Mouse (Mus musculus): ENCODE measurements around the gene Tmcc3. TPM values are rescaled to one million over a fixed set of nuclear protein-coding genes. Genes with fewer than 3 reads are reported as not detected.

Tmcc3 gene
- polyA plus RNA-seq, 1 experiment from 2014 or later = 8.6 TPM

DNA sequence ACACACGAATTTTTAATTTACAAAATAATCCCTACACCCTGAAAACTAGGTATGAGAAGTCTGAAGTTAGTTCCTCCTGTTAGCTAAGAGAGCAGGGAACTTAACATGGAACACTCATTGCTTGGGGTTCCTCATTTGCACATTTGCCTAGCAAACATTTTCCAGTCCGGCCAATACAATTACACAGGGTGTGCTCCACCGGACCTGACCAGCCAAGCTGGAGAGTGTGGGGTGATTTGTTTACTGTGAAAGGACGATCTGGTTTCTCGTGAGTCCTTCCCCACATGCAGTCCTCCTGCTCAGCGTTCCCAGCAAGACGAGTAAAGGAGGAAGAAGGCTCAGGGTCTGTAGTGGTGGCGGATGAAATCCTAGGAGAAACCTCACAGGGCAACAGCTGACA lies 159.7 kb downstream of the Tmcc3 start:
- Histone ChIP-seq H3K36me3 (no peaks in the 10 kb centered on the region), H3K27ac (no peak overlapping the region), H3K9me3 (no peaks in the 10 kb centered on the region), H3K9ac (no peak overlapping the region), H3K4me2 (replicated peaks) (no peak overlapping the region), H3K4me1 (replicated peaks) (no peaks in the 10 kb centered on the region), H3K4me3 (replicated peaks) (no peak overlapping the region), H3K27me3 (replicated peaks) (no peaks in the 10 kb centered on the region)
- no peak for ATAC-seq
- 40% methylated on average over 8 of the region's 8 CpGs for WGBS

GRCm38 (mm10) chr10:94473501-94473900 lies 161.8 kb downstream of the Tmcc3 start:
- H3K4me3 ChIP-seq (replicated peaks) = no peak overlapping the region
- H3K4me2 ChIP-seq (replicated peaks) = no peak overlapping the region
- no peak for ATAC-seq
- H3K36me3 ChIP-seq = no peaks in the 10 kb centered on the region
- no peak overlapping the region for H3K9ac ChIP-seq
- H3K9me3 ChIP-seq = no peaks in the 10 kb centered on the region
- 54% methylated on average over 5 of the region's 5 CpGs for WGBS
- H3K27me3 ChIP-seq (replicated peaks) = no peaks in the 10 kb centered on the region
- no peak overlapping the region for H3K27ac ChIP-seq
- H3K4me1 ChIP-seq (replicated peaks) = no peaks in the 10 kb centered on the region

- H3K9ac ChIP-seq = no peak overlapping the region
- H3K36me3 ChIP-seq = no peaks in the 10 kb centered on the region
- no peak for ATAC-seq
- WGBS = 87% methylated on average over 5 of the region's 5 CpGs
- no peak overlapping the region for H3K4me3 ChIP-seq (replicated peaks)
- H3K9me3 ChIP-seq = no peaks in the 10 kb centered on the region
- no peak overlapping the region for H3K4me2 ChIP-seq (replicated peaks)
- H3K4me1 ChIP-seq (replicated peaks) = no peaks in the 10 kb centered on the region
- H3K27ac ChIP-seq = no peak overlapping the region
- H3K27me3 ChIP-seq (replicated peaks) = no peaks in the 10 kb centered on the region
Measured at GRCm38 (mm10) chr10:94474185-94474584, 162.4 kb downstream of the Tmcc3 start.

DNA sequence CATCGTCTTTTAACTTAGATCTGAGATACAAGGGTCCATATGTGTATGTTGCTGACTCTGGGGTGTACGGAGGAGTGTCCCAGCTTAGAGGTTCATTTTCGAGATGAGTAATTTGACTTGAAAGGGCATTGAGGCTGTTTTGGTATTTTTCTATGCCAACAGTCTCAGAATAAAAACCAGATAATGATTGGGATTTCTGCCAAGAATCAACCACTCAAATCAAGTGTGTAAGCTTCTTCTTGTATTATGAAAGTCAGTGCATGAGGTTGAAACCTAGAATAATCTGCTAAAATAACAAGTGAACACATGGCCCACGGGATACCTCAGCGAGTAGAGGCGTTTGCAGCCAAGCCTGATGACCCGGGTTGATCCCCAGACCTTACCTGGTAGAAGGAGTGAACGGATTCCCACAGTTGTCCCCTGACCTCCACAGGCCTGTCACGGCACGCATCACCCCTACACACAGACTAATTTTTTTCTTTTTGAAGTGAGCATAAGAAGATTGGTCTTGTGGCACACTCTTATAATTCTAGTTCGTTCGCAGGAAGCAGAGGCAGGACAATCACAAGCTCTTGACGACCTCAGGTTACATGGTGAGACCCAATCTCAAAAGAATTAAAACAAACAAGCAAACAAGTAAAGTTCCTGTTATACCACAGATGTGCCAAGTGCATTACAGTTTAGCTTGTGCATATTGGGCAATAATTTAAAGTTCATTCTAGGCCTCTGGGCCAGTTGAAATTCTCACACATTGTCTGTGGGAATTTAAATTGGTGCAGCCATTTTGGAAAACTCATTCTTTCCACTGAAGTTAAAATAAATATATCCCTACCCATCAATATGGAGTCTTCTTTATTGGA lies 165.8 kb downstream of the Tmcc3 start:
- no peaks in the 10 kb centered on the region for H3K9me3 ChIP-seq
- H3K4me3 ChIP-seq (replicated peaks) = no peak overlapping the region
- no peak overlapping the region for H3K27ac ChIP-seq
- H3K36me3 ChIP-seq = no peaks in the 10 kb centered on the region
- ATAC-seq = no peak
- H3K4me1 ChIP-seq (replicated peaks) = no peaks in the 10 kb centered on the region
- 89% methylated on average over 13 of the region's 13 CpGs for WGBS
- no peak overlapping the region for H3K9ac ChIP-seq
- H3K4me2 ChIP-seq (replicated peaks) = no peak overlapping the region
- H3K27me3 ChIP-seq (replicated peaks) = no peaks in the 10 kb centered on the region

GRCm38 (mm10) chr10:94479646-94480045 lies 167.9 kb downstream of the Tmcc3 start:
- WGBS = 53% methylated on average over 13 of the region's 13 CpGs

DNA sequence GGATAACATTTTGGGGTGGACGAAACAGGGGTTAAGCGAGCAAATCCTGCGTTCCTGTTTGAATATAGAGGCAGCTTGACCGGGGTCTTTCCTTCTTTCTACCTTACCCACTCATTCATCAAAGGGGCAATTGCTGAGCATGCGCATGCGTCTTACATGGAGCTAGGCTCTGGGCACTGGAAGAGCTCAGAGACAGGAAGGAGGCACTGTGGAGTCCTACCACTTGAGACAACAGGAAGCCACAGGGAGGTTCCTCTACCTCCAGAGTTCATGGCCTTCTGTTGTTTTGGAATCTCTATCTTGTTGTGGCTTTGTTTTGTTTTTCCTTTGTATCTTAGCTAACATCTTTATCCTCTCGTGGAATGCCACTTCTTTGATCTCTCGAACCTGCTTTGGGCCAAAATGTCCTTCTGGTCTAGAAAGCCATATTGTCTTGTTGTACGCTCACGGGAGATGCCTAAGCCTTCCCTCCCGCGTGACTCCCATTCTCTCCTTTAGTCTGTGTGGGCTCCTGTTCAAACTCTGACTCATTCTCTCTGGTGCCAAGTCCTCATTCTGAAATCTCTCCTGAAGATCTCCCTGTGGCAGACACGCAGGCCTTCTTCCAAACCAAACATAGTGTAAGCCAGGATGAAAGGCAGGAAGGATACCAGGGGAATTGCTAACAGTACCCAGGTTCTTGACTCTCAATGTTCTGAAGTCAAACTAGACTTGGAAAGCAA lies 168.8 kb downstream of the Tmcc3 start:
- no peak overlapping the region for H3K4me2 ChIP-seq (replicated peaks)
- no peak overlapping the region for H3K4me3 ChIP-seq (replicated peaks)
- H3K27ac ChIP-seq = no peak overlapping the region
- H3K36me3 ChIP-seq = no peaks in the 10 kb centered on the region
- H3K9me3 ChIP-seq = no peaks in the 10 kb centered on the region
- 80% methylated on average over 13 of the region's 13 CpGs for WGBS
- no peak for ATAC-seq
- H3K9ac ChIP-seq = no peak overlapping the region
- no peaks in the 10 kb centered on the region for H3K4me1 ChIP-seq (replicated peaks)
- H3K27me3 ChIP-seq (replicated peaks) = no peaks in the 10 kb centered on the region

More at GRCm38 (mm10) chr10:94479646-94480045, 167.9 kb downstream of the Tmcc3 start:
- Histone ChIP-seq H3K9me3 (no peaks in the 10 kb centered on the region), H3K36me3 (no peaks in the 10 kb centered on the region), H3K4me3 (replicated peaks) (no peak overlapping the region), H3K27ac (no peak overlapping the region), H3K27me3 (replicated peaks) (no peaks in the 10 kb centered on the region), H3K9ac (no peak overlapping the region), H3K4me2 (replicated peaks) (no peak overlapping the region), H3K4me1 (replicated peaks) (no peaks in the 10 kb centered on the region)
- no peak for ATAC-seq

DNA sequence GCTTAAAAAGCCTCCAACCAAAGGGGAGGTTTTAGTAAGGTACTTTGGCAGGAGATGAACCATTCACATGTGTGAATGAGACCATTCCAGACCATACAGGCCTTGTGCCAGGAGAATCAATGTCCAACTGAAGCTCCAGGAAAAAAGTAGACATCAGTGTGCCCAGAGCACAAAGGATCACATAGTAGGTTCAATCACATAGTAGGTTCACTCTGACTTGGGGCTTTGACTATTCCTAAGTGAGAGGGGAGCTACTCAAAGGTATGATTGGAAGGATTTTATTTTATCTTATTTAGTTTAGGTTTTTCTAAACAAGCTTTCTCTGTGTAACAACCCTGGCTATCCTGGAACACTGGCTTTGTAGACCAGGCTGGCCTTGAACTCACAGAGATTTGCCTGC lies 169.9 kb downstream of the Tmcc3 start:
- Histone ChIP-seq H3K4me3 (replicated peaks) (no peak overlapping the region), H3K27me3 (replicated peaks) (no peaks in the 10 kb centered on the region), H3K9me3 (no peaks in the 10 kb centered on the region), H3K4me2 (replicated peaks) (no peak overlapping the region), H3K36me3 (no peaks in the 10 kb centered on the region), H3K9ac (no peak overlapping the region), H3K4me1 (replicated peaks) (no peaks in the 10 kb centered on the region), H3K27ac (no peak overlapping the region)
- ATAC-seq = no peak

GRCm38 (mm10) chr10:94486179-94486578 lies 174.4 kb downstream of the Tmcc3 start:
- no peaks in the 10 kb centered on the region for H3K36me3 ChIP-seq
- no peaks in the 10 kb centered on the region for H3K4me1 ChIP-seq (replicated peaks)
- H3K27me3 ChIP-seq (replicated peaks) = no peaks in the 10 kb centered on the region
- no peak overlapping the region for H3K27ac ChIP-seq
- 74% methylated on average over 2 of the region's 2 CpGs for WGBS
- no peak overlapping the region for H3K9ac ChIP-seq
- no peaks in the 10 kb centered on the region for H3K9me3 ChIP-seq
- no peak overlapping the region for H3K4me3 ChIP-seq (replicated peaks)
- H3K4me2 ChIP-seq (replicated peaks) = no peak overlapping the region
- no peak for ATAC-seq

GRCm38 (mm10) chr10:94489509-94489908 lies 177.8 kb downstream of the Tmcc3 start:
- 76% methylated on average over 4 of the region's 4 CpGs for WGBS

GRCm38 (mm10) chr10:94491006-94491405 lies 179.3 kb downstream of the Tmcc3 start:
- WGBS = 86% methylated on average over 3 of the region's 3 CpGs
- Histone ChIP-seq H3K36me3 (no peaks in the 10 kb centered on the region), H3K9me3 (no peaks in the 10 kb centered on the region), H3K27me3 (replicated peaks) (no peaks in the 10 kb centered on the region), H3K4me3 (replicated peaks) (no peak overlapping the region), H3K4me2 (replicated peaks) (no peak overlapping the region), H3K4me1 (replicated peaks) (peaks cover 8% of the 10 kb centered on the region; the same call in 1 of the 2 replicates), H3K27ac (no peak overlapping the region), H3K9ac (no peak overlapping the region)
- ATAC-seq = no peak

More at GRCm38 (mm10) chr10:94489509-94489908, 177.8 kb downstream of the Tmcc3 start:
- Histone ChIP-seq H3K27me3 (replicated peaks) (no peaks in the 10 kb centered on the region), H3K4me3 (replicated peaks) (no peak overlapping the region), H3K4me1 (replicated peaks) (peaks cover 5% of the 10 kb centered on the region; the same call in 1 of the 2 replicates), H3K4me2 (replicated peaks) (no peak overlapping the region), H3K36me3 (no peaks in the 10 kb centered on the region), H3K9me3 (no peaks in the 10 kb centered on the region), H3K9ac (no peak overlapping the region), H3K27ac (no peak overlapping the region)
- peak; percentile 84 for ATAC-seq

- Histone ChIP-seq H3K9ac (no peak overlapping the region), H3K4me1 (replicated peaks) (peaks cover 8% of the 10 kb centered on the region; the same call in 1 of the 2 replicates), H3K27ac (no peak overlapping the region), H3K36me3 (no peaks in the 10 kb centered on the region), H3K27me3 (replicated peaks) (no peaks in the 10 kb centered on the region), H3K4me2 (replicated peaks) (peak overlapping the region; percentile 5; the same call in 1 of the 2 replicates), H3K9me3 (no peaks in the 10 kb centered on the region), H3K4me3 (replicated peaks) (no peak overlapping the region)
- 19% methylated on average over 8 of the region's 8 CpGs for WGBS
- ATAC-seq = peak; percentile 62
Measured at GRCm38 (mm10) chr10:94494403-94494846, 182.7 kb downstream of the Tmcc3 start.

- no peaks in the 10 kb centered on the region for H3K27me3 ChIP-seq (replicated peaks)
- peaks cover 16% of the 10 kb centered on the region; the same call in 1 of the 2 replicates for H3K4me1 ChIP-seq (replicated peaks)
- ATAC-seq = no peak
- H3K27ac ChIP-seq = no peak overlapping the region
- no peak overlapping the region for H3K4me3 ChIP-seq (replicated peaks)
- H3K9ac ChIP-seq = no peak overlapping the region
- no peak overlapping the region for H3K4me2 ChIP-seq (replicated peaks)
- H3K36me3 ChIP-seq = no peaks in the 10 kb centered on the region
- H3K9me3 ChIP-seq = no peaks in the 10 kb centered on the region
- WGBS = 80% methylated on average over 7 of the region's 7 CpGs
Measured at GRCm38 (mm10) chr10:94495496-94496235, 183.9 kb downstream of the Tmcc3 start.
